27 mouse cellular contexts compared by ENCODE assay signal in genomic region chr19:37327216-37327615, GRCm38 (mm10). TPM values are rescaled to one million over a fixed set of nuclear protein-coding genes. Genes with fewer than 3 reads are reported as not detected.
A peak's percentile ranks its signal among the peaks of the same experiment; 100 is the strongest.
DNase-seq lines count a peak whose midpoint lies in the region; ATAC-seq and TF ChIP-seq lines count a peak whose summit lies in the region.
"Had no signal": no experiment of that assay in that cellular context is flagged by ENCODE, and none has a peak within 500 bp of the region (broad histone marks: within the 10 kb centered on the region; RNA-seq: fewer than 3 reads in every experiment).

No protein-coding gene starts in this region.

- H3K27me3 ChIP-seq in hindbrain, postnatal 0 days (ENCODE audit: insufficient read depth, low read length), result no peaks in the 10 kb centered on the region
- H3K27me3 ChIP-seq in hindbrain, embryonic 10.5 days (ENCODE audit: insufficient read depth, poor library complexity, severe bottlenecking), result no peaks in the 10 kb centered on the region
- no peaks in the 10 kb centered on the region for H3K27me3 ChIP-seq in neural tube, embryonic 14.5 days (ENCODE audit: control insufficient read depth, insufficient read depth, low read length)
- H3K27me3 ChIP-seq: forebrain, embryonic 12.5 days; hindbrain, embryonic 13.5 days; kidney, embryonic 15.5 days; liver, embryonic 12.5 days; midbrain, embryonic 13.5 days; neural tube, embryonic 13.5 days had no signal

- ATAC-seq in hindbrain, postnatal 0 days, result no peak
- ATAC-seq in neural tube, embryonic 14.5 days (ENCODE audit: low read depth), result 0 out of 2 replicates have a peak, but pooled peaks have one; percentile 38
- ATAC-seq: CD4-positive, CD25-positive, alpha-beta regulatory T cell, adult 4 months; liver, embryonic 12.5 days; liver, postnatal 0 days; lung, postnatal 0 days; midbrain, embryonic 13.5 days had no signal

- H3K27ac ChIP-seq in hindbrain, postnatal 0 days, result no peak overlapping the region
- H3K27ac ChIP-seq in hindbrain, embryonic 10.5 days, result no peak overlapping the region
- H3K27ac ChIP-seq in neural tube, embryonic 14.5 days (ENCODE audit: low read depth, low read length), result no peak overlapping the region
- H3K27ac ChIP-seq: forebrain, embryonic 12.5 days; heart, embryonic 10.5 days; hindbrain, embryonic 13.5 days; kidney, embryonic 15.5 days; liver, embryonic 12.5 days; macrophage; midbrain, embryonic 13.5 days; neural tube, embryonic 13.5 days had no signal

- DNase-seq in heart, adult 11 months, result peak; percentile 55
- DNase-seq in heart, postnatal 4 days, result no peak
- DNase-seq in hindbrain, postnatal 0 days (ENCODE audit: low spot score), result peak; percentile 26
- DNase-seq in hindbrain, embryonic 10.5 days (ENCODE audit: low spot score), result no peak
- no peak for DNase-seq in neural tube, embryonic 10.5 days (ENCODE audit: extremely low spot score, low spot score)
- no peak for DNase-seq in layer of hippocampus, postnatal 25 days (ENCODE audit: extremely low spot score in 1 of 2, low spot score in 1 of 2)
- DNase-seq: adrenal gland, postnatal 25 days; cerebellum, adult 9-11 months; gastrocnemius, postnatal 10 days; heart, postnatal 14 days; kidney, adult 18-20 months; kidney, postnatal 25 days; liver, postnatal 0 days; thymus, adult 2 months; thymus, postnatal 4 days had no signal

- no peak for TF ChIP-seq CTCF in hindbrain, postnatal 0 days (IDR thresholded peaks at IDR 0.05; ENCODE audit: low read depth)

- H3K9me3 ChIP-seq in hindbrain, postnatal 0 days (ENCODE audit: low read length), result no peaks in the 10 kb centered on the region
- no peaks in the 10 kb centered on the region for H3K9me3 ChIP-seq in hindbrain, embryonic 10.5 days
- H3K9me3 ChIP-seq in neural tube, embryonic 14.5 days (ENCODE audit: control insufficient read depth, low read length), result no peaks in the 10 kb centered on the region
- H3K9me3 ChIP-seq: forebrain, embryonic 12.5 days; heart, embryonic 10.5 days; hindbrain, embryonic 13.5 days; kidney, embryonic 15.5 days; liver, embryonic 12.5 days; midbrain, embryonic 13.5 days; neural tube, embryonic 13.5 days had no signal

- no peak overlapping the region for H3K9ac ChIP-seq in hindbrain, postnatal 0 days (replicated peaks; ENCODE audit: low read length)
- no peak overlapping the region for H3K9ac ChIP-seq in neural tube, embryonic 14.5 days (replicated peaks; ENCODE audit: low read depth, low read length)
- H3K9ac ChIP-seq: forebrain, embryonic 12.5 days; hindbrain, embryonic 13.5 days; kidney, embryonic 15.5 days; liver, embryonic 12.5 days; liver, postnatal 0 days; midbrain, embryonic 13.5 days; neural tube, embryonic 13.5 days had no signal

- H3K36me3 ChIP-seq in hindbrain, postnatal 0 days (ENCODE audit: insufficient read depth, low read length), result peaks cover 3% of the 10 kb centered on the region; the same call in 1 of the 2 replicates
- peaks cover 45% of the 10 kb centered on the region for H3K36me3 ChIP-seq in hindbrain, embryonic 10.5 days
- H3K36me3 ChIP-seq in neural tube, embryonic 14.5 days (ENCODE audit: control insufficient read depth, insufficient read depth, low read length), result peaks cover 8% of the 10 kb centered on the region; the same call in 1 of the 2 replicates

- WGBS in hindbrain, postnatal 0 days, result 48% methylated on average over 5 of the region's 5 CpGs
- WGBS in hindbrain, embryonic 10.5 days, result 93% methylated on average over 5 of the region's 5 CpGs
- 78% methylated on average over 5 of the region's 5 CpGs for WGBS in neural tube, embryonic 14.5 days

- H3K4me3 ChIP-seq in hindbrain, postnatal 0 days (ENCODE audit: low read length), result no peak overlapping the region
- H3K4me3 ChIP-seq in hindbrain, embryonic 10.5 days, result no peak overlapping the region
- no peak overlapping the region for H3K4me3 ChIP-seq in neural tube, embryonic 14.5 days (ENCODE audit: low read depth, low read length)
- H3K4me3 ChIP-seq: forebrain, embryonic 12.5 days; heart, embryonic 10.5 days; hindbrain, embryonic 13.5 days; kidney, embryonic 15.5 days; liver, embryonic 12.5 days; midbrain, embryonic 13.5 days; myocyte; neural tube, embryonic 13.5 days had no signal

- H3K4me1 ChIP-seq in hindbrain, postnatal 0 days (ENCODE audit: insufficient read depth, low read length), result no peaks in the 10 kb centered on the region
- no peaks in the 10 kb centered on the region for H3K4me1 ChIP-seq in hindbrain, embryonic 10.5 days (replicated peaks)
- H3K4me1 ChIP-seq in neural tube, embryonic 14.5 days (ENCODE audit: control insufficient read depth, insufficient read depth, low read length), result no peaks in the 10 kb centered on the region
- H3K4me1 ChIP-seq: forebrain, embryonic 12.5 days; heart, embryonic 10.5 days; hindbrain, embryonic 13.5 days; kidney, embryonic 15.5 days; liver, embryonic 12.5 days; midbrain, embryonic 13.5 days; neural tube, embryonic 13.5 days had no signal

- H3K4me2 ChIP-seq in hindbrain, postnatal 0 days (ENCODE audit: low read depth, low read length), result no peak overlapping the region
- H3K4me2 ChIP-seq in neural tube, embryonic 14.5 days (ENCODE audit: low read depth, low read length), result no peak overlapping the region
- H3K4me2 ChIP-seq: forebrain, embryonic 12.5 days; hindbrain, embryonic 13.5 days; kidney, embryonic 15.5 days; liver, embryonic 12.5 days; midbrain, embryonic 13.5 days; neural tube, embryonic 13.5 days had no signal

RNA-seq across cellular contexts. Expression of gene Ide, which starts 10.4 kb away (rescaled TPM):
- 100 to 1,000 TPM; 102 to 106 TPM for total RNA-seq in heart, postnatal 4 days (2021)
- total RNA-seq in hindbrain, postnatal 0 days (2014; rRNA removed), result 25.1 and 29.1 TPM in 2 replicates
- 38.5 and 40.5 TPM in 2 replicates for polyA plus RNA-seq in hindbrain, postnatal 0 days (2015; fragmentation: Nextera tagmentation; extraction: Ambion mirVana)
- polyA plus RNA-seq in hindbrain, embryonic 10.5 days (2016; fragmentation: Nextera tagmentation; extraction: Ambion mirVana), result 46.1 and 56.8 TPM in 2 replicates
- 48.5 and 49.3 TPM in 2 replicates for polyA plus RNA-seq in neural tube, embryonic 14.5 days (2014; fragmentation: Nextera tagmentation; extraction: Ambion mirVana)
- total RNA-seq in layer of hippocampus, postnatal 25 days (2021), result 10 to 100 TPM; 36.6 to 39.3 TPM

RNA-seq across cellular contexts. Expression of gene Kif11, which starts 49.0 kb away (rescaled TPM):
- 10 to 100 TPM; 36.8 to 41.7 TPM for total RNA-seq in heart, postnatal 4 days (2021)
- total RNA-seq in hindbrain, postnatal 0 days (2014; rRNA removed), result 12.1 and 14.2 TPM in 2 replicates
- 10.1 and 10.9 TPM in 2 replicates for polyA plus RNA-seq in hindbrain, postnatal 0 days (2015; fragmentation: Nextera tagmentation; extraction: Ambion mirVana)
- polyA plus RNA-seq in hindbrain, embryonic 10.5 days (2016; fragmentation: Nextera tagmentation; extraction: Ambion mirVana), result 60.1 and 80.2 TPM in 2 replicates
- 5.1 and 6.4 TPM in 2 replicates for polyA plus RNA-seq in neural tube, embryonic 14.5 days (2014; fragmentation: Nextera tagmentation; extraction: Ambion mirVana)
- total RNA-seq in layer of hippocampus, postnatal 25 days (2021), result 1 to 10 TPM; 1.4 to 1.5 TPM

Comparison
In these comparisons a context has a peak if more than half of its experiments do, and no peak if none do; other contexts are left out.
1. DNase-seq: peak in heart, adult 11 months (single experiment) and hindbrain, postnatal 0 days (single experiment); none in heart, postnatal 4 days (single experiment), hindbrain, embryonic 10.5 days (single experiment), neural tube, embryonic 10.5 days (single experiment) and layer of hippocampus, postnatal 25 days (0 of 2).